Mouse (Mus musculus) gastrocnemius, postnatal 4 days (tissue): ENCODE measurements around the gene Grn. TPM values are rescaled to one million over a fixed set of nuclear protein-coding genes. Genes with fewer than 3 reads are reported as not detected.
A peak's percentile ranks its signal among the peaks of the same experiment; 100 is the strongest.

ENCODE experiments used
- DNase-seq, 2 experiments: peaks; one replicate each; pipeline ENCODE4 v3.0.0; 2021 to 2022; ENCODE audit warnings: low spot score in 2 of 2, mixed read lengths in 2 of 2
- total RNA-seq, 2 experiments: library from RNA; stranded (reverse); gene quantifications; 2 replicates each; pipeline ENCODE4 v1.2.3; 2021

Gene Grn
- total RNA-seq, 2 experiments from 2014 or later: 129 to 130 TPM

GRCm38 (mm10) chr11:102421559-102421958 lies 8.6 kb upstream of the Grn start:
- no peak for DNase-seq

GRCm38 (mm10) chr11:102424666-102425065 lies 5.4 kb upstream of the Grn start:
- DNase-seq: no peak

- DNase-seq: no peak
These were observed 4.4 kb upstream of the Grn start for GRCm38 (mm10) chr11:102425555-102426316.

GRCm38 (mm10) chr11:102428981-102429540 lies 1.1 kb upstream of the Grn start:
- no peak for DNase-seq

GRCm38 (mm10) chr11:102429551-102429950 lies 564 bp upstream of the Grn start:
- no peak for DNase-seq

- peak in 1 of 2 experiments; percentile 81 for DNase-seq
These were observed 1.0 kb downstream of the Grn start for GRCm38 (mm10) chr11:102431018-102431645.

- no peak for DNase-seq
These were observed 1.6 kb downstream of the Grn start for GRCm38 (mm10) chr11:102431728-102432114.

- DNase-seq: no peak
These were observed 2.2 kb downstream of the Grn start for GRCm38 (mm10) chr11:102432115-102432843.

- DNase-seq: peak in 1 of 2 experiments; percentile 66
These were observed 2.8 kb downstream of the Grn start for GRCm38 (mm10) chr11:102432896-102433295.

- no peak for DNase-seq
These were observed 3.8 kb downstream of the Grn start for GRCm38 (mm10) chr11:102433866-102434265.

GRCm38 (mm10) chr11:102434406-102434805 lies 4.3 kb downstream of the Grn start:
- DNase-seq: peak; percentile 82 to 88

GRCm38 (mm10) chr11:102434816-102435705 lies 4.9 kb downstream of the Grn start:
- DNase-seq: no peak

- DNase-seq: peak in 1 of 2 experiments; percentile 39
These were observed 5.8 kb downstream of the Grn start for GRCm38 (mm10) chr11:102435754-102436470.

GRCm38 (mm10) chr11:102436471-102436790 lies 6.3 kb downstream of the Grn start:
- no peak for DNase-seq

- DNase-seq: peak; percentile 68 to 82
These were observed 7.3 kb downstream of the Grn start for GRCm38 (mm10) chr11:102437120-102438061.

- peak; percentile 90 to 91 for DNase-seq
These were observed 8.3 kb downstream of the Grn start for GRCm38 (mm10) chr11:102438212-102439092.

GRCm38 (mm10) chr11:102439093-102440082 lies 9.3 kb downstream of the Grn start:
- DNase-seq: no peak
